Mouse (Mus musculus) kidney, adult 9 months (tissue): ENCODE results near the gene Lyst.

Experiments
- DNase-seq: peaks from one replicate; pipeline ENCODE4 v3.0.0; 2022

Gene Lyst

DNA sequence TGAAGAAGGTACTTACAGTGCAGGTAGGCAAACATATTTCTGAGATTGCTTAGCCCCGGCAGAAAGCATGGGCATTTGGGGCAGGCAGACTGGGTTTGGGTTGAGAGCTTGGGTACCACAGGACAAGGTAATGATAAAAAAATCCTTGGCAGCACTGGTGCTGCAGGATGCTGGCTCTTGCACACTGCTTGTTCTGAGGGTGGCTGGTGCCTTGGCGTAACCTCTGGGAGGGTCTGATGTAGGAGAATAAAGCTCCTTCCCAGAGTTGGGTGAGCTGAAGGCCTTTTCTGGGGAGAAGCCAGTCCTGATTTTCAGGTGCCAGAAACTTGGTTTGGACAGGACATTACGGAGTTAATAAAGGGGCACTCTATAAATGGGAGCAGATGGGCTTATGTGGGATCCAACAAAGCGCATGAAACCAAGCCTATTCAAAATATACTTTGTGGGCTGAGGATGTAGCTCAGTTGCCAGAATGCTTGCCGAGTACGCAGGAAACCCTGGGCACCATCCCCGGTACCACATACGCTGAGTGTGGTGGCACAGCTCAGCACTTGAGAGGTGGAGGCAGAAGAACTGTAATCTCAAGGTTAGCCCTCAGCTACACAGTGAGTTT lies 15.8 kb upstream of the Lyst start:
- DNase-seq, result no peak

DNA sequence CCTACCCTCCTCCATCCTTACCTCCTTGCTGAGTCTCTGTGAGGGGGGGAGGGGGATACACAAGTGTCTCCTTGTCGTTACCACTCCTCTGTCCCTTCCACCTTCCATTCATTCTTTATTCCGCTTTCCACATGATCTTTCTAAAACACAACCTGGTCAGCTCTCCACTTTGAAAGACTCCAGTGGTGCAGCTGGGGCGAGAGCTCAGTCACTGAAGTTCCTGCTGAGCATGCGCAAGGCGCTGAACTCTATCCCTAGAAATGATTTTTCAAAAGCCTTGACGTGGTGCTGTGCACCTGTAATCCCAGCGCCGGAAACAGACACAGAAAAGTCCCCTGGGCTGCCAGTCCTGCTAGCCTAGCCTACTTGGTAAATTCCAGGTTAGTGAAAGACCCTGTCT lies 15.1 kb upstream of the Lyst start:
- no peak for DNase-seq

GRCm38 (mm10) chr13:13576469-13577205 lies 13.6 kb upstream of the Lyst start:
- no peak for DNase-seq

DNA sequence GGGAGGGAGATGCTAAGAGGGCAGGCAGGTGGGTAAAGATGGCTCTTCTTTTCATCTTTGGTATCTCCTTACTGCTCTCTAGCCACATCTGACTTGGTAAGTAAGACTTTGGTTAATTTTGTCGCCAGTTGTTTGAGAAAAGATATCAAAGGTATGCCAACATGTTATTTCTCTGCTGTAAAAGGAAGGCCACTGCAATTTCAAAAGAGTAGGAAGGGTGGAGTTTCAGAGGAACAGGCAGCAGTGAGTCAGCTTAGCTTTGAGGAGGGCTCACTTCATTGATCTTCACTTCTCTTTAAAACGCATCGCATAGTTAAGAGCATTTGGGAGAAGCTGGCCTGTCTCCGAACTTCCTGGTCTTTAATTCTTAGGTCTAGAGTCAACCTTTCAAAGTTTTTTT lies 8.2 kb upstream of the Lyst start:
- DNase-seq, result no peak

GRCm38 (mm10) chr13:13583473-13583872 lies 6.7 kb upstream of the Lyst start:
- no peak for DNase-seq

DNA sequence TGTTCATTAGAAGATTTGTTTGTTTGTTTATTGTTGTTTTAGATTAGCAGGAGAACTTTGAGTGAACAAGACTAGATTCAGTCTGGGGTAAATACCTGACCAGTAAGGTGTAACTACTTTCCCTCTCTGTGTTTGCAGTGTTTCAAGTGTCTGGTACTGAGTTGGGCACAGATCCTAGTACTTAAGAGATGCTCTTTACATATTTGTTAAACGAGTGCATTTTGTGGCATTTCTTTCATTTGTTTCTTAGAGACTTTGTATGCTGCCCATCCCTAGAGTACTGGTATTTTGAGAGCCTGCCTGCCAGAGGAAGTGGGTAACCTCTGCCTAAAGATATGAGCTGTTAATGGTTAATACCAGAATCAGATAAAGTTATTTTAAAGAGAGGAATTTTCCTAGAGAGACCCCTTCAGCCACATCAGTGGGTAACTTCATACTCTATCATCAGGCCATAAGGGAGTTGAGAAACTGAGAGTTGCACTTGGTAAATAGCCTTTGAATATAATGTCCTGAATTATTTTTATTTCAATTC lies 2.5 kb upstream of the Lyst start:
- DNase-seq, result no peak

DNA sequence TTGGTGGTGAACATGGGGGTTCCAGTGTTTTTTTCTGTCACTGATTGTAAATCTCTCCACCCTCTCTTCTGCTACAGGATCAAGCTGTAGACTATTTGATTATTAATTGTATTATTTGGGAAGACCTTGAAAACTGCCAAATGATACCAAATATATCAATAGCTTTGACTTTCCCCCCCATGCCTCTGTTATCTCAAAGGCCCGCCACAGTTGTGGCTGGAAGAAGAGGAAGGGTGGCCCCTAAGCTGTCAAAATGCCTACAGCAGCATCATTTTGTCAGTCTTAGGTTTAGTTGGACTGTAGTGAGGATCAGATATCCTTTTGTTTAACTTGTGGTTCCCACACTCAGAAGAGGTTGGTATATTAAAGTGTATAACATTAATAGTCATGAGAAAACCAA lies 1.7 kb upstream of the Lyst start:
- no peak for DNase-seq

GRCm38 (mm10) chr13:13589032-13589431 lies 1.2 kb upstream of the Lyst start:
- peak; percentile 17 for DNase-seq

GRCm38 (mm10) chr13:13591892-13592291 lies 1.7 kb downstream of the Lyst start:
- DNase-seq, result no peak

- no peak for DNase-seq
Observed at GRCm38 (mm10) chr13:13596424-13597044, 6.3 kb downstream of the Lyst start.

GRCm38 (mm10) chr13:13597896-13598295 lies 7.7 kb downstream of the Lyst start:
- no peak for DNase-seq

- no peak for DNase-seq
Observed at GRCm38 (mm10) chr13:13601407-13601806, 11.2 kb downstream of the Lyst start.

DNA sequence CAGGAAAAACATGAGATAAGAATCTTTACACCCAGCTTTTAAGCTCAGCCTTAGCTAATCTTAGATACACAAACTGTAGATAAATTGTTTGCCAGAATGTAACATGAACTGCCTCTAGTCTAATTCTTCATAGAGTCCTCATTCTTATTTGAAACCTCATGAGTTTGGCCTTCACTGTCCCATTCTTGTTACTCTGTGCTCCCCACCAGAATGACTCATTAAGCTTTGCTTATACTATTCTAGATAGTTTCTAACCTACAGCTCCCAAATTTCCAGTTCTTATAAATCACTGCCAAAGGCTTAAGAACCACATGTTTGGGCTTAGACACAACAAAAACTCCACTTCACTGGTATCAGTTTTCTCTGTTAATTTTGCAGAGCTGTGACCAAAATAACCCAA lies 16.0 kb downstream of the Lyst start:
- DNase-seq, result no peak

DNA sequence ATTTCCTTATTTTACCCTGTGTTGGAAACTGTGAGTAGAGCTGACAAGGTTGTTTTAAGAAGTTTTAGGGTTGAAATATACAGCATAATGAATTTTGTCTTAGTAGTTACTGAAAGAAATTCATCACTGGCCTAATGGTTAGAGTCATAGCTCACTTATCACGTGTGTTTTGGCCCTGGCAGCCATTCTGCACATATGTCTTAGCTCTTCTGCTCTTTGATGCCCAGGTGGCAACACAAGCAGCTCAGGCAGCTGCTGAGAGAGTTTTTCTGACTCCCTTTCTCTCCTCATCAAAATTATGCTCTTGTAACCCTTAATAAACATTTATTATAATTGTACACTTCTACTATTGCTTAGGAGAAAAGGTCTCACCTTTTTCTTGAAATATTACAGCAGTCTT lies 18.1 kb downstream of the Lyst start:
- DNase-seq, result no peak

- DNase-seq, result no peak
Observed at GRCm38 (mm10) chr13:13609655-13610054, 19.5 kb downstream of the Lyst start.

DNA sequence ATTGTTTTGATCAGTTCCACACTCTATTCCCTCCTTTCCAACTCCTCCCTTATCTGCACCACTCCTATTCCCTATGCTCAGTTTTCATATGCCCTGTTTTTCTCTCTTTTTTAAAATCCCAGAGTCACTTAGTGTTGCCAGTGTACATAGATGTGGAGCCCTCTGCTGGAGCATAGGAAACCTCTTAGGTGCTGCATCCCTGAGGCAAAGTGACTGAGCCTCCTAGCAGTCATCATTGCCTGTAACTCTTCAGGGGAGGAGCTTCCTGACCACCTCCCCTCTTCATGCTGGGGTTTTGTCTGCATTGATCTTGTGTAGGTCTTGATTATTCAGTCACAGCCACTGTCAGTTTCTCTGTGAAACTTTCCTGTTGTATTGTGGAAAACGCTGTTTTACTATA lies 22.7 kb downstream of the Lyst start:
- DNase-seq, result peak; percentile 51

GRCm38 (mm10) chr13:13614235-13614634 lies 24.0 kb downstream of the Lyst start:
- DNase-seq, result no peak

DNA sequence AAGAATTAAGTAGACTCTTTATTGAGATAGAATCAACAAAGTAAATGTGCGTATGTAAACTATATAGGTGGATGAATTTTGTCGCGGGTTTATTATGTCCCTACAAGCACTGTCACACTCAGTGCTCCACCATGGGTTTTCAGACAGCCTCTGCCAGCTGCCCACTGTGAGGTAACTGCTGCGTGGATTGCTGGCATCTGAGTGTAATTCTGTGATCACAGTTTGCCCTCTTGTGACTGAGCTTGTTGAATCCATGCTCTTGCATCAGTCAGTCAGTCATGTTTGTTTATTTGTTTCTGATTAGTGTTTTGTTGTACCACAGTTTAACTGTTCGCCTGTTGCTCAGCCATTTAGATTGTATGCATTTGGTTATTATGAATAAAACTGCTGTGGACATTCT lies 31.3 kb downstream of the Lyst start:
- DNase-seq, result no peak

DNA sequence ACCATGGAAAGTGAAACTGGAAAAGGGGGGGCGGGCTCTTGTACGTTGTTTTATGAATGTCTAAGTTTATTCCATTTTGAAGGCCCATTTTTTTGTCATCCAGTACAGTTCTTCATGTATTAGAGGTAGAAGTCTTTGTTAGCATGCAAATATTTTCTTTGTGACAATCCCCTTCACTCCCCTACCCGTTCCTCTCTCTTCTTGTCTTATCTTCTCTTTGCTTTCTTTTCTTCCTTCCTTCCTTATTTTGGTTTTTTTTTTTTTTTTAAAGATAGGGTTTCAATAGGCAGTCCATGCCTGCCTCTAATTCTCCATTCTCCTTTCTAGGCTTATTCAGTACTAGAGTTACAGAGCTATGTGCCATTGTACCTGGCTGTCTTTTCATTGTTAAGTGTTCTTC lies 32.4 kb downstream of the Lyst start:
- DNase-seq, result no peak

DNA sequence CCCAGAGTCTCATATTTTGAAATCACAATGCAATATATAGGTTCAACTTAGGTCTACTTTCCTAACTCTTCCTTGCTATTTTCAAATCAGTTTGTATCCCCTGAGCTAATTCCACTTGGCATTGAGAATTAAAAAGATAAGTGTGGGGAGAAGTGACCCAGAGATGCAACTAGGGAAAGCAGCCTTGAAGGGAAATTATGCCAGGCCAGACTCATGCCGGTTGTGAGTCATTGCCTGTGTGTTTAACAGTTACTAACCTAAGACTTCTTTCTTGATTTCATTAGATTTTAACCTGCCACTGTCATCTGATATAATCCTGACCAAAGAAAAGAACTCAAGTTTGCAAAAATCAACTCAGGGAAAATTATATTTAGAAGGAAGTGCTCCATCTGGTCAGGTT lies 43.5 kb downstream of the Lyst start:
- no peak for DNase-seq

GRCm38 (mm10) chr13:13634706-13635105 lies 44.5 kb downstream of the Lyst start:
- no peak for DNase-seq

DNA sequence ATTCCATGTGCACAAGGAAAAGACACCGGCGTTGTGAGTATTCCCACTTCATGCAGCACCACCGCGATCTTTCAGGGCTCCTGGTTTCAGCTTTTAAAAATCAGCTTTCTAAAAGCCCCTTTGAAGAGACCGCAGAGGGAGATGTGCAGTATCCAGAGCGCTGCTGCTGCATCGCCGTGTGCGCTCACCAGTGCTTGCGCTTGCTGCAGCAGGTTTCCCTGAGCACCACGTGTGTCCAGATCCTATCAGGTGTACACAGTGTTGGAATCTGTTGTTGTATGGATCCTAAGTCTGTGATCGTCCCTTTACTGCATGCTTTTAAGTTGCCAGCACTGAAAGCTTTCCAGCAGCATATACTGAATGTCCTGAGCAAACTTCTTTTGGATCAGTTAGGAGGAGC lies 45.0 kb downstream of the Lyst start:
- no peak for DNase-seq

- DNase-seq, result no peak
Observed at GRCm38 (mm10) chr13:13637577-13637976, 47.4 kb downstream of the Lyst start.

DNA sequence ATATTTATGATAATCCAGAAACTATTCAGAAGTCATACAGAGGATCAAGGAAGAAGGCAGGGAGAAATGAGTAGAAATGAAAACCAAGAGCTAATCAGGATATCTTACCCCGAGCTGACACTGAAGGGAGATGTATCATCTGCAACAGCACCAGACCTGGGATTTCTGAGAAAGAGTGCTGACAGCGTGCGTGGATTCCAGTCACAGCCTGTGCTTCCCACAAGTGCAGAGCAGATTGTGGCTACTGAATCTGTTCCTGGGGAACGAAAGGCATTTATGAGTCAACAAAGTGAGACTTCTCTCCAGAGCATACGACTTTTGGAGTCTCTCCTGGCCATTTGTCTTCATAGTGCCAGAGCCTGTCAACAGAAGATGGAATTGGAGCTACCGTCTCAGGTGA lies 47.8 kb downstream of the Lyst start:
- DNase-seq, result no peak
